ENCODE assay signal across 12 mouse cellular contexts in genomic region chr15:71243539-71243938, GRCm38 (mm10).
DNase-seq lines count a peak whose midpoint lies in the region; ATAC-seq and TF ChIP-seq lines count a peak whose summit lies in the region.
"Had no signal": no experiment of that assay in that cellular context is flagged by ENCODE, and none has a peak within 500 bp of the region (broad histone marks: within the 10 kb centered on the region; RNA-seq: fewer than 3 reads in every experiment).

No protein-coding gene starts in this region.

- TF ChIP-seq POLR2A in lung, adult 2 months (IDR thresholded peaks at IDR 0.05; ENCODE audit: borderline replicate concordance, extremely low read depth, low read depth, low read length): no peak

- 68% methylated on average over 9 of the region's 9 CpGs for whole genome bisulfite sequencing in lung, embryonic 14.5 days
- 65% methylated on average over 9 of the region's 9 CpGs for WGBS in lung, adult 2 months

- H3K27ac ChIP-seq in lung, embryonic 14.5 days (ENCODE audit: low read depth): no peak overlapping the region
- H3K27ac ChIP-seq in layer of hippocampus, adult 2 months: peak overlapping the region; percentile 48; the same call in 1 of the 2 replicates
- H3K27ac ChIP-seq in gastrocnemius, adult 2 months: no peak overlapping the region
- H3K27ac ChIP-seq: lung, embryonic 15.5 days had no signal

- no peaks in the 10 kb centered on the region for H3K4me1 ChIP-seq in lung, embryonic 14.5 days (ENCODE audit: insufficient read depth)
- no peaks in the 10 kb centered on the region for H3K4me1 ChIP-seq in lung, adult 2 months (ENCODE audit: control insufficient read depth, insufficient read depth, low read length)
- H3K4me1 ChIP-seq: lung, embryonic 15.5 days had no signal

- DNase-seq in lung, embryonic 14.5 days: peak; percentile 4
- DNase-seq in lung, adult 2 months: no peak
- peak; percentile 69 for DNase-seq in heart, adult 8-10 months (ENCODE audit: low spot score)
- DNase-seq in layer of hippocampus, adult 2 months (ENCODE audit: low spot score in 2 of 2): peak; percentile 56 to 57
- DNase-seq in right cerebral cortex, postnatal 25 days: peak; percentile 23
- DNase-seq in gastrocnemius, adult 2 months: no peak
- DNase-seq in thymus, postnatal 10 days (ENCODE audit: low spot score in 2 of 2): no peak
- DNase-seq in thymus, postnatal 36 days: no peak
- DNase-seq: gastrocnemius, postnatal 25 days; kidney, postnatal 14 days; thymus, postnatal 25 days had no signal

- H3K9ac ChIP-seq in lung, embryonic 14.5 days: no peak overlapping the region
- H3K9ac ChIP-seq: lung, embryonic 15.5 days had no signal

- no peaks in the 10 kb centered on the region for H3K9me3 ChIP-seq in lung, embryonic 14.5 days (ENCODE audit: low read depth, low read length)
- H3K9me3 ChIP-seq: lung, embryonic 15.5 days had no signal

- intact Hi-C loops in gastrocnemius, adult 2 months (cut with DNase I): no loop called here

- ATAC-seq in lung, embryonic 14.5 days (ENCODE audit: insufficient read depth): no peak

- TF ChIP-seq CTCF in lung, embryonic 14.5 days (IDR thresholded peaks at IDR 0.05; ENCODE audit: low read depth): no peak
- TF ChIP-seq CTCF in lung, adult 2 months (IDR thresholded peaks at IDR 0.05; ENCODE audit: insufficient read depth, low read length): no peak
- 0 out of 2 replicates have a peak, but pooled peaks have one; percentile 6 for TF ChIP-seq CTCF in layer of hippocampus, adult 2 months (conservative IDR thresholded peaks at IDR 0.05)
- TF ChIP-seq CTCF in gastrocnemius, adult 2 months (IDR thresholded peaks at IDR 0.05): no peak

- no peak overlapping the region for H3K4me3 ChIP-seq in lung, embryonic 14.5 days (ENCODE audit: low read depth, low read length)
- no peak overlapping the region for H3K4me3 ChIP-seq in lung, adult 2 months (replicated peaks; ENCODE audit: extremely low read depth, low read depth, low read length)
- H3K4me3 ChIP-seq in layer of hippocampus, adult 2 months: no peak overlapping the region
- no peak overlapping the region for H3K4me3 ChIP-seq in gastrocnemius, adult 2 months
- H3K4me3 ChIP-seq: lung, embryonic 15.5 days had no signal

- H3K4me2 ChIP-seq in lung, embryonic 14.5 days: no peak overlapping the region
- H3K4me2 ChIP-seq: lung, embryonic 15.5 days had no signal

- H3K36me3 ChIP-seq in lung, embryonic 14.5 days (ENCODE audit: insufficient read depth): no peaks in the 10 kb centered on the region
- H3K36me3 ChIP-seq: lung, embryonic 15.5 days had no signal

- no peaks in the 10 kb centered on the region for H3K27me3 ChIP-seq in lung, embryonic 14.5 days (ENCODE audit: insufficient read depth, low read length)
- H3K27me3 ChIP-seq: lung, embryonic 15.5 days had no signal

Comparison
In these comparisons a context has a peak if more than half of its experiments do, and no peak if none do; other contexts are left out.
1. DNase-seq: peak in lung, embryonic 14.5 days (single experiment), heart, adult 8-10 months (single experiment), layer of hippocampus, adult 2 months (2 of 2) and right cerebral cortex, postnatal 25 days (single experiment); none in lung, adult 2 months (single experiment), gastrocnemius, adult 2 months (single experiment), thymus, postnatal 10 days (0 of 2) and thymus, postnatal 36 days (0 of 2).